9 mouse cellular contexts compared by ENCODE assay signal in genomic region chr16:95241581-95241980, GRCm38 (mm10). TPM values are rescaled to one million over a fixed set of nuclear protein-coding genes. Genes with fewer than 3 reads are reported as not detected.
DNase-seq lines count a peak whose midpoint lies in the region; ATAC-seq lines count a peak whose summit lies in the region.
"Had no signal": no experiment of that assay in that cellular context is flagged by ENCODE, and none has a peak within 500 bp of the region (broad histone marks: within the 10 kb centered on the region; RNA-seq: fewer than 3 reads in every experiment).

No protein-coding gene starts in this region.

- H3K4me3 ChIP-seq in embryonic facial prominence, embryonic 13.5 days = no peak overlapping the region
- H3K4me3 ChIP-seq in embryonic facial prominence, embryonic 10.5 days = no peak overlapping the region
- H3K4me3 ChIP-seq in heart, embryonic 16.5 days (ENCODE audit: low read length) = no peak overlapping the region
- no peak overlapping the region for H3K4me3 ChIP-seq in hindbrain, embryonic 13.5 days
- H3K4me3 ChIP-seq: limb, embryonic 12.5 days had no signal

- H3K27me3 ChIP-seq in embryonic facial prominence, embryonic 13.5 days = no peaks in the 10 kb centered on the region
- no peaks in the 10 kb centered on the region for H3K27me3 ChIP-seq in embryonic facial prominence, embryonic 10.5 days (replicated peaks; ENCODE audit: low read depth, poor library complexity, severe bottlenecking)
- H3K27me3 ChIP-seq in heart, embryonic 16.5 days (ENCODE audit: control insufficient read depth, insufficient read depth, low read length) = no peaks in the 10 kb centered on the region
- no peaks in the 10 kb centered on the region for H3K27me3 ChIP-seq in hindbrain, embryonic 13.5 days
- H3K27me3 ChIP-seq: limb, embryonic 12.5 days had no signal

- H3K4me1 ChIP-seq in embryonic facial prominence, embryonic 13.5 days = peaks cover 18% of the 10 kb centered on the region
- peaks cover 13% of the 10 kb centered on the region for H3K4me1 ChIP-seq in embryonic facial prominence, embryonic 10.5 days
- peaks cover 28% of the 10 kb centered on the region for H3K4me1 ChIP-seq in heart, embryonic 16.5 days (ENCODE audit: control insufficient read depth, insufficient read depth, low read length)
- H3K4me1 ChIP-seq in hindbrain, embryonic 13.5 days (replicated peaks) = no peaks in the 10 kb centered on the region
- H3K4me1 ChIP-seq: limb, embryonic 12.5 days had no signal

- H3K9ac ChIP-seq in embryonic facial prominence, embryonic 13.5 days = no peak overlapping the region
- H3K9ac ChIP-seq in heart, embryonic 16.5 days (ENCODE audit: low read length) = no peak overlapping the region
- H3K9ac ChIP-seq in hindbrain, embryonic 13.5 days = no peak overlapping the region
- H3K9ac ChIP-seq: limb, embryonic 12.5 days had no signal

- 58% methylated on average over 4 of the region's 4 CpGs for WGBS in embryonic facial prominence, embryonic 13.5 days
- WGBS in embryonic facial prominence, embryonic 10.5 days = 79% methylated on average over 4 of the region's 4 CpGs
- 40% methylated on average over 4 of the region's 4 CpGs for WGBS in heart, embryonic 16.5 days
- WGBS in hindbrain, embryonic 13.5 days = 80% methylated on average over 4 of the region's 4 CpGs

- no peak overlapping the region for H3K4me2 ChIP-seq in embryonic facial prominence, embryonic 13.5 days
- H3K4me2 ChIP-seq in heart, embryonic 16.5 days (ENCODE audit: low read depth, low read length) = no peak overlapping the region
- no peak overlapping the region for H3K4me2 ChIP-seq in hindbrain, embryonic 13.5 days
- H3K4me2 ChIP-seq: limb, embryonic 12.5 days had no signal

- no peaks in the 10 kb centered on the region for H3K36me3 ChIP-seq in embryonic facial prominence, embryonic 13.5 days
- H3K36me3 ChIP-seq in embryonic facial prominence, embryonic 10.5 days (replicated peaks) = no peaks in the 10 kb centered on the region
- H3K36me3 ChIP-seq in heart, embryonic 16.5 days (ENCODE audit: control insufficient read depth, insufficient read depth) = no peaks in the 10 kb centered on the region
- H3K36me3 ChIP-seq in hindbrain, embryonic 13.5 days = no peaks in the 10 kb centered on the region
- H3K36me3 ChIP-seq: limb, embryonic 12.5 days had no signal

- H3K9me3 ChIP-seq in embryonic facial prominence, embryonic 13.5 days = no peaks in the 10 kb centered on the region
- H3K9me3 ChIP-seq in embryonic facial prominence, embryonic 10.5 days = no peaks in the 10 kb centered on the region
- H3K9me3 ChIP-seq in heart, embryonic 16.5 days (replicated peaks; ENCODE audit: control insufficient read depth, low read length) = no peaks in the 10 kb centered on the region
- H3K9me3 ChIP-seq in hindbrain, embryonic 13.5 days = no peaks in the 10 kb centered on the region
- H3K9me3 ChIP-seq: limb, embryonic 12.5 days had no signal

- H3K27ac ChIP-seq in embryonic facial prominence, embryonic 13.5 days = 0 out of 2 replicates have a peak overlapping the region, but pooled peaks have one; percentile 34
- no peak overlapping the region for H3K27ac ChIP-seq in embryonic facial prominence, embryonic 10.5 days (replicated peaks)
- H3K27ac ChIP-seq in heart, embryonic 16.5 days (ENCODE audit: low read length) = peak overlapping the region; percentile 63
- no peak overlapping the region for H3K27ac ChIP-seq in hindbrain, embryonic 13.5 days
- H3K27ac ChIP-seq: limb, embryonic 12.5 days had no signal

- DNase-seq in embryonic facial prominence, embryonic 10.5 days (ENCODE audit: low spot score) = no peak
- DNase-seq in Muller cell, postnatal 12 days (ENCODE audit: inconsistent ontology term) = peak; percentile 55
- DNase-seq in layer of hippocampus, adult 9-11 months = peak; percentile 65
- DNase-seq in yolk sac, embryonic 10.5 days (ENCODE audit: low spot score) = no peak

- no peak for ATAC-seq in embryonic facial prominence, embryonic 13.5 days (ENCODE audit: insufficient number of reproducible peaks, insufficient read depth, low FRiP score, low TSS enrichment, low read depth)
- peak; percentile 38 for ATAC-seq in heart, embryonic 16.5 days (replicated peaks; ENCODE audit: extremely low read depth, insufficient read depth, low FRiP score)
- ATAC-seq in CD4-positive, CD25-positive, alpha-beta regulatory T cell, adult 4 months = no peak
- ATAC-seq in hindbrain, embryonic 13.5 days (ENCODE audit: low FRiP score) = no peak

RNA-seq across cellular contexts. Expression of gene Kcnj15, which starts 15.8 kb away (rescaled TPM):
- polyA plus RNA-seq in embryonic facial prominence, embryonic 13.5 days (2015; fragmentation: Nextera tagmentation; extraction: Ambion mirVana) = 1.4 and 1.5 TPM in 2 replicates
- polyA plus RNA-seq in embryonic facial prominence, embryonic 10.5 days (2016; fragmentation: Nextera tagmentation; extraction: Ambion mirVana) = 0.33 and 0.45 TPM in 2 replicates
- polyA plus RNA-seq in heart, embryonic 16.5 days (2015; fragmentation: Nextera tagmentation; extraction: Ambion mirVana) = 3.1 and 3.3 TPM in 2 replicates
- 1 to 10 TPM; 1.3 to 1.6 TPM for polyA plus RNA-seq in CD4-positive, CD25-positive, alpha-beta regulatory T cell, adult 4 months (2017; shearing (Covaris generic))
- polyA plus RNA-seq in hindbrain, embryonic 13.5 days (2015; fragmentation: Nextera tagmentation; extraction: Ambion mirVana) = 0.08 and 0.12 TPM in 2 replicates

Comparison
In these comparisons a context has a peak if more than half of its experiments do, and no peak if none do; other contexts are left out.
1. H3K27ac ChIP-seq: peak in embryonic facial prominence, embryonic 13.5 days (single experiment) and heart, embryonic 16.5 days (single experiment); none in embryonic facial prominence, embryonic 10.5 days (single experiment) and hindbrain, embryonic 13.5 days (single experiment).
2. DNase-seq: peak in Muller cell, postnatal 12 days (single experiment) and layer of hippocampus, adult 9-11 months (single experiment); none in embryonic facial prominence, embryonic 10.5 days (single experiment) and yolk sac, embryonic 10.5 days (single experiment).